Mouse (Mus musculus) megakaryocyte progenitor cell, adult 5-6 weeks (primary cell): Measurements from ENCODE around the gene Cttnbp2nl. TPM values are rescaled to one million over a fixed set of nuclear protein-coding genes. Genes with fewer than 3 reads are reported as not detected.

Source experiments
- ATAC-seq: replicated peaks from 2 replicates; pipeline ENCODE4 v1.8.0; 2016; ENCODE audit warnings: mild to moderate bottlenecking, moderate TSS enrichment, inconsistent platforms; ENCODE audit not compliant: poor library complexity
- total RNA-seq, 2 experiments: library from RNA; stranded (forward) in 1 of 2; stranded (reverse) in 1 of 2; fragments of 157-497, 149-512 nt in 1 of 2; fragments of 200-1000 nt in 1 of 2; gene quantifications; 2 replicates each; pipeline versions ENCODE4 v1.2.3 to v1.2.4; 2015 to 2017

The Cttnbp2nl gene
- total RNA-seq, 2 experiments from 2014 or later: 0.39 TPM; not detected in 1

- no peak for ATAC-seq
These were observed 35.6 kb downstream of the Cttnbp2nl start for GRCm38 (mm10) chr3:105017314-105017713.

- ATAC-seq: no peak
These were observed 36.7 kb downstream of the Cttnbp2nl start for GRCm38 (mm10) chr3:105016204-105016603.

DNA sequence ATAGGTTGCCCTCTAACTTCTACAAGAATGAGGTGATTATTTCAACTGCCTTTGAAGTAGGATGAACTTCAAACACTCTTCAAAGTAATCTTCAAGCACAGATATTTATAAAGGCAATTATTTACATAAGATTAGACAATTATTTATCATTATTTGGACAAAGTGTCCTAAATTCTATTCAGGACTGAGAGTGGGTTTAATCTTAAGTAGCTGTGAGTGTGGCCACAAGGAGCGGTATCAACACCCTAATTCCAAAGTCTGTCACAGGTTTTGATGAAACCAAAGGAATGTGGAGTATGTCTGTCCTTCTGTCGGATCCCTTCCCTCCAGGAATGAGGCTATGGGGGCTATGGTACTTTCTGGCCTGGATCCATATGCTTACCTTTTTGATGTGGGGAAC is 38.0 kb downstream of the Cttnbp2nl start:
- ATAC-seq: no peak

- no peak for ATAC-seq
These were observed 40.1 kb downstream of the Cttnbp2nl start for GRCm38 (mm10) chr3:105012696-105013313.

DNA sequence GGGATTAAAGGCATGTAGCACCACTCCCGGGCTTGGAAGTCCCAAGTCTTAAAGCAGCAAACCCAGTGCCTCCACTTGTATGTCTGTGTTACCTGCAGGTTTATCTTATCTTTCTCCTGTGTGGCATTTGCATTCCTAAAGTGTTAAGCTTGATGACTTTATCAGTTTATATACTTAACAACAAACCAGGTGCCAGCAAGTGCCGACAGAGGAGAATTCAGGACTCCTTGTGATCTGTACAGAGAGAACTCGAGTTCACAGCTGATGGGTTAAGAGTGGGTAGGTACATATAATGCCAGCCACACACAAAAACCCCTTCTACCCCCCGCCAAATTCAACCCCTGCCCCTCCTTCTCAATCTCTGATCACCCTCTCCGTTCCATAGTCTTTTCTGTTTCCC is 41.1 kb downstream of the Cttnbp2nl start:
- ATAC-seq: no peak

DNA sequence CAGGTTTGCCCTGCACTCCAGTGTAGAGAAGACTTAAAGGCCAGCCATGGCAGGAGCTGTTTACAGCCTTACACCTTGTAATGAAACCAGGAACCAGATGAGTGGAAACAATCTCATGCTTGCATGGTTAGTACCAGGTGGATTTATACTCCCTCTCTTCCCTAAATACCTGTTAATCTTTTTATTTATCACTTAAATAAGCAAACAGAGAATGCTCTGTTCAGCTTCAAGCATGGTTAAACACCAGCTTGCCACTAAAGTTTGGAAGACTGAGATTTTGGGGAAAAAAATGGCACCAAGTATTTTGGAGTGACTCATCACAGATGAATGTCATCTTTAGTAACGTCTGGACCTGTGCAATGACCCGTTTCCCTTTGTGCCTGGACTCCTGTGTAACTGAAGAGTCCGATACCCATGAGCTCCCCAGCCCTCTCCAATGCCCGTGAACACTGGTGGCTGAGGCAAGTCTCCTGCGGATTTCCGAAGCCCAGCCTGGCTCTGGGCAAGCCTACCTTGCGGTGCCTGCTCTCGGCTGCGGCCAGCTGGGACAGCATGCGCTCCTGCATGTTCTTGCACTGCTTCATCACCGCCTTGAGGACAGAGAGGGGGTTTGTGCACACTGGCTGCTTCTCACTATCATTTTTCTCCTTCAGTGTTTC is 42.1 kb downstream of the Cttnbp2nl start:
- ATAC-seq: no peak

DNA sequence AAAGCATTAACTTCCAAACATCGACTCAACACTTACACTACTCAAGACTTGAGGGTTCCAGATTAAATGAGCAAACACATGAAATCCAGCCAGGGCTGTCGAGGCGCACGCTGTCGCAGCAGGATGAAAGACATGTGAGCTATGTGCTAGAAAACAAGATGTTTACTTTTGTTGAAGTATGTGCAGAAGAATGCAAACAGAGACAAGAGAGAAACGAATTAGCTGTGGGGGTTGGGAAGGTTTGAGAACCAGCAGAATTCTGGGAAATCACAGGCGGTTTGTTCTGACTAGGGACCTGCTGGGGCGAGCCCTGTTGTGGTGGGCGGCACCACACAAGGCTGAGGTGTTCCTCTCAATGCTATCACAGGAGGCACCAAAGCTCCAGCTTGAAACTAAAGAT is 44.9 kb downstream of the Cttnbp2nl start:
- no peak for ATAC-seq

GRCm38 (mm10) chr3:105006101-105006500 is 46.8 kb downstream of the Cttnbp2nl start:
- ATAC-seq: no peak

GRCm38 (mm10) chr3:105005561-105006065 is 47.3 kb downstream of the Cttnbp2nl start:
- ATAC-seq: no peak

DNA sequence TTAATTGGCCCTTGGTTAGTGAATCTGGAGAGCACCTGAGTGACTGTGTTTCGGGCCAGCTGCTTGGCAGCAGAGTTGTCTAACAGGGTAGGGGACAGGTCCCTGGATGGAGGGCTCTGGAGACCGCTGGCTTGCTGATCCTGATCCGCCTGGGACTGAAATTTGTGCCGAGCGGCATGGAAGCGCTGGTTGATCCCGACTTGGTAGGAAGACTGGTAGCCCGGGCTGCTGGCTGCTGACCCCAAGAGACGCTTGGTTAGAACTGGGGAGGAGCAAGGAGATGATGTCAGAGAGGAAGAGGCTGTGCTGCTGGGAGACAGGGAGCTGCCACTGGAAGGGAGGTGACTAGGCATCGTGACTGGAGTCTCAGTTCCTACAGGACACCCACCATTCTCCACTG is 47.9 kb downstream of the Cttnbp2nl start:
- no peak for ATAC-seq

GRCm38 (mm10) chr3:105003960-105004463 is 48.9 kb downstream of the Cttnbp2nl start:
- no peak for ATAC-seq

DNA sequence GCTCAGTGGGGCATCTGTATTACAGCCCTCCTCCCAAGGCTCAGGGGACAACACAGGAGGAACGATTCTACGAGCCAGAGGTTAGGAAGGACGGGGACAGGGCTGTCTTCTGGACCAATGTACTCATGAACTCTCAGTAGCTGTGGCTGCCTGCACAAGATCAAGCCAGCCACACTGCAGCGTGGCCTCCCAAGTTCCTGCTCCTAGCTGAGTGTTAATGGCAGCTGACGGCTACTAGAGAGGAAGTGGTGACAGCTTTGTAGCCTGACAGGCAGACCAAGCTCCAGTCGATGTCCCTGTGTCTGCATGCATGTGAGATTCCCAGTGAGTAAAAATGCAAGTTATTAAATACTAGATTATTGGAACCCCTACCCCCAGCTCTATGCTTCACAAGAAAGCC is 51.6 kb downstream of the Cttnbp2nl start:
- ATAC-seq: peak; percentile 58

DNA sequence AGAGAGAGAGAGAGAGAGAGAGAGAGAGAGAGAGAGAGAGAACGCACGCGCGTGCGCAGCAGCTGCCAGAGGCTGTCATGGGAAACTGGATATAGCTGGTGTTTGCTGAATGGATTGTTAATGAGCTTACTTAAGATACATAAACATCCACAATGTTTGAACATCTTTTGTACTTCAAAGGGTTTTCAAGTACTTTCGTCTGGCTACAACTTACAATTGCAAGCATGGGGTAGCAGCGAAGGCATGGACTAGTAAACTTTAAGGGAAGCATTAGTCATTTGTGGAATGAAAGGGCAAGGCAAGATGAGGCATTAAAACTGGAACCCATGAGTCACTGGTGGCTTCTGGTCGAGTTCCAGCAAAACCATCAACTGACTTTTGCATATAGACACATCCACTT is 52.4 kb downstream of the Cttnbp2nl start:
- ATAC-seq: no peak

- no peak for ATAC-seq
These were observed 55.4 kb downstream of the Cttnbp2nl start for GRCm38 (mm10) chr3:104997563-104997962.

GRCm38 (mm10) chr3:104995707-104996106 is 57.2 kb downstream of the Cttnbp2nl start:
- no peak for ATAC-seq

GRCm38 (mm10) chr3:104994415-104994841 is 58.5 kb downstream of the Cttnbp2nl start:
- no peak for ATAC-seq

DNA sequence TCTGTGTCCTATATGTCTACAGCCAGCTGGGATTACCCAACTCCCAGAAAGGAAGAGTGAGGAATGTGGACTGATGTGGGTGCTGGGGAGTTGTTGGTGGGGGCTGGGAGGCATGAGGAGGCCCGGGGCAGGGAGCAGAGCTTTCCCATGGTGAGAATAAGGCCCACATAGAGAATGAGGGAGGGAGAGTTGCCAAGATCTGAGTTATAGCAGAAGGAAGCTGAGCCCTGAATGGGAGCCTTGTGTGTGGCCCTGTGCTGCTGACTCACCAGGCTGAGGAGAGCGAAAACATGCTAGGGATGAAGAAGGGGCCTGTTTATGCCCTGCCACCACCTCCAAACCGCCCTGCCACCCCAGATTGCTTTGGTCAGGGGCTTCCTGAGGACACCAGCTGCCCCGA is 59.1 kb downstream of the Cttnbp2nl start:
- no peak for ATAC-seq

DNA sequence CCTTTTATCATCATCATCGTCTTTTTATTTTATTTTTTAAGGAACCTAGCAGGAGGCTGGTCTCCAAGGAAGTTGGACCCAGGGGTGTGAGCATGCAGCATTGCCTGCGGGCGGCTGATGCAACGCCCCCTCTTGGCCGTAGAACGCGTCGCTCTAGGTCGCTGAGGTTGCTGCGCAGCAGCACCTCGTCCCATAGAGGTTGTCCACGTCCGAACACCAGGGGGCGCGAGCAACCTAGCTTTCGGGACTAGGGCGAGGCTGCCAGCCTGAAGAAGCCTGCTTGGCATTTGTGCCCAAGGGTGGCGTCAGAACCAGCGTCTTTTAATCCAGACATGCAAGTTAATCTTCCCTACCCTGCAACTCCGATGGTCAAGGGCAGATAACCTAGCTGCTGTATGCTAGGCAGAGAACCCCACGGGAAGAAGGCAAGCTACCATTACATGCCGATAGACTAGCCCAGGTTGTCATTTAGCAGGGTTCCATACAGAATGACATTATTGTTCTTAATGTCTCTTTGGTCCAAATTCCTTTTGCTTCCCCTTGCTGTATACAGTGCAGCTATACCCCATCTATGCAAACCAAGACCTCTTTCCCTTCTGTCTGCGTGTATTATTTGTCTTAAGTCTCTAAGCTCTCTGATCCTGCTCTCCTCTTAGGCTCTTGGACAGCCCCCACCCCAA is 60.1 kb downstream of the Cttnbp2nl start:
- ATAC-seq: peak; percentile 100

GRCm38 (mm10) chr3:104991703-104992102 is 61.2 kb downstream of the Cttnbp2nl start:
- ATAC-seq: no peak

- no peak for ATAC-seq
These were observed 65.1 kb downstream of the Cttnbp2nl start for GRCm38 (mm10) chr3:104987884-104988283.

DNA sequence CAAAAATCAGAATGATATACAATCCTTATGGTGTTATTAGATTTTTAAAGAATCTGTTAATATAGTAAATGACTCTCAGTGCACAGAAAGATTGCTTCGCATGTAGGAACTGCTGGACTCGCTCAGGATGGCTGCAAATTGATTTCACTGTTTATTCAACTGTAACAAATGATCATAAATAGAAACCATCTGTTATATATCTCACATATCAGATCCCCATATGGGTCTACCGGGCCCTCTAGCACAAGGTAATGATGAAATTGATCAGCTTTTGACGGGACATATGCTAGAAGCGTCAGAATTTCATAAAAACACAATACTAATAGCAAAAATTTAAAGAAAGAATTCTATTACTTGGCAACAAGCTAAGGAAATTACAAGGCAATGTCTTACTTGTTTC is 73.2 kb downstream of the Cttnbp2nl start:
- ATAC-seq: no peak
